Mouse (Mus musculus) brain, adult 10 weeks (tissue): ENCODE measurements around the gene Krt6a. TPM values are rescaled to one million over a fixed set of nuclear protein-coding genes. Genes with fewer than 3 reads are reported as not detected.

ENCODE experiments used
- polyA plus RNA-seq: library from polyadenylated mRNA; stranded (reverse); fragments of 350-450 nt; fragmentation: Illumina TruSeq; extraction: RNeasy Lipid Tissue Mini Kit (QIAGEN cat#74804); gene quantifications from one replicate; pipeline ENCODE4 v1.2.3, GENCODE M21; 2015; ENCODE audit warnings: low read depth, low replicate concordance

The Krt6a gene
- polyA plus RNA-seq, result not detected

DNA sequence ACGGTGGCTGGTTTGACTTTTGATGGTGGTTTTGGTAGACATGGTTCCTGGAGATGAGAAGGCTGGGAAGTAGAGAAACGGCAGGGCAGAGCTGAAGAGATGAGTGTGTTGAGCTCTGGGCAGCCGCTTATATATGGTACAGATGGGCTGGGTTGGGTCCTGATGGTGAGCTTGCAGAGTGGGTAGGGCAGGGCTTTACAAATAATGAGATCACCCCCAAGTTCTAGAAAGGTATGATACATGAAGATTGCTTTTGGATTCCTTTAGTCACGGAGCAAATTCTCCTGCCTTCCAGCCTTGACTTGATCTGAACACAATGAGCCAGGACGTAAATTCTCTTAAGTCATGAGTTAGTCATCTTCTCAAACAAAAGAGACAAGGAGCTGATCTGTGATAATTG, at the start of gene Krt6a:
Gene Krt6a, minus strand, starts transcription at position 101 of the 400 bp plus-strand sequence.

DNA sequence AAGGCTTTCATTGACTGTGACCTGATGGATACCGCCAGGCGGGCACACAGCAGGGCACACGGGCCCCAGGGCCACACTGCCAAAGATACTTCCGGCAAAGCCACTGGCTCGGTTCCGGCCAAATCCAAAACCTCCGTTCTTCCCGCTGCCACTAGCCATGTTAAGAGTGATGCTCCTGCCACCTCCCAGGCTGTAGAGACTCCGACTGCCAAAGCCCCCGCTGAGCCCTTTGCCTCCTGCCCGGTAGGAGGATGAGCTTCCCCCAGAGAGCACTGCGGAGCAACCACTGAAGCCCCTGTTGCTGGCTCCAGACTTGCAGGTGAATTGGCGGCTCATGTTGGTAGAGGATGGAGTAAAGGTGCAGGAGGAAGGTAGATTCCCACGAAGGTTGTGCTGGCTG, 48.6 kb upstream of the Krt6a start, which contains the start of gene Krt71:
Gene Krt71, minus strand, starts transcription at position 399 of the 400 bp plus-strand sequence.

DNA sequence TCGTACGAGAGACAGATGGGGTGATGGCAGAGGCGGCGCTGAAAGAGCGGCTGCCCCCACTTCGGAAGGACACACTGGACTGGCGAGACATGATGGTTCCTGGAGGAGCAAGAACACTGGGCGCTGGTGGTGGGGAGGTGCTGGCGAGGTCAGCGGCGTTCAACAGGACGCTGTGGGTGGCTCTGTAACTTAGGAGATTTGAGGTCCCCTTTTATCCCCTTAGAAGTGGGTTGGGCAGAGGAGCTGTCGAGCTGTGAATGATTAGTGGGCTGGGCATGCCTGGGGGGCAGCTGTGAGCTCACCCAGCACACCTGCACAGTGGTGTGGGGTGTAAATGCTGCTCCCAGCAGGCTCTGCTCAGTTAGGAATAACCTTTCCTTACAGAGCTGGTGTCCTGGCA, 18.6 kb upstream of the Krt6a start, which contains the start of gene Krt5:
Gene Krt5, minus strand, starts transcription at position 179 of the 400 bp plus-strand sequence.

GRCm38 (mm10) chr15:101680187-101680586, 13.9 kb downstream of the Krt6a start, which contains the start of gene Krt6b:
Gene Krt6b, minus strand, starts transcription at chr15:101680287.

DNA sequence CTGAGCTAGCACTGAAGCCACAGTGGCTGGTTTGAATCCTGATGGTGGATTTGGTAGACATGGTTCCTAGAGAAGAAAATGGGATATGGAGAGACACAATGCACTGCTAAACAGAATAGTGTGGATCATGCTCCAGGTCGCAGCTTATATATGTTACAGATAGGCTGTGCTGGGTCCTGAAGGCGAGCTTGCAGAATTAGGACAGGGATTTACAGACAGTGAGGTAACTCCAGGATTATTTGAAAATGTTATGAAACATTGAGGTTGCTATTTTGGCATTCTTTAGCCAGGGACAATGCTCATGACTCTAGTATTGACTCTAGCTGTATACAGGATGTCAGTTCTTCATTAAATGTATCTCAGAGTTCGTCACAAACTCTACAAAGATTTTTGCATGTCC, 46.8 kb downstream of the Krt6a start, which contains the start of gene Gm5478:
Gene Gm5478, minus strand, starts transcription at position 101 of the 400 bp plus-strand sequence.

Other genes with a start within 250 kb of the Krt6a start
- gene Krt88, start 246.6 kb downstream of the Krt6a start, polyA plus RNA-seq, result not detected
- not detected for gene Krt81, start 230.6 kb downstream of the Krt6a start, polyA plus RNA-seq
- gene Krt86, start 220.8 kb downstream of the Krt6a start, polyA plus RNA-seq, result not detected
- gene Krt83, start 202.8 kb downstream of the Krt6a start, polyA plus RNA-seq, result not detected
- not detected for gene Gm49425, start 177.0 kb downstream of the Krt6a start, polyA plus RNA-seq
- gene Krt84, start 161.5 kb downstream of the Krt6a start, polyA plus RNA-seq, result not detected
- gene Krt82, start 143.6 kb downstream of the Krt6a start, polyA plus RNA-seq, result not detected
- gene Krt90, start 131.4 kb downstream of the Krt6a start, polyA plus RNA-seq, result not detected
- gene Krt75, start 120.4 kb downstream of the Krt6a start, polyA plus RNA-seq, result not detected
- not detected for gene Gm5414, start 66.1 kb downstream of the Krt6a start, polyA plus RNA-seq
- not detected for gene Gm5478, start 46.9 kb downstream of the Krt6a start, polyA plus RNA-seq
- not detected for gene Krt6b, start 14.0 kb downstream of the Krt6a start, polyA plus RNA-seq
- gene Krt5, start 18.6 kb upstream of the Krt6a start, polyA plus RNA-seq, result not detected
- gene Krt71, start 48.8 kb upstream of the Krt6a start, polyA plus RNA-seq, result not detected
- gene Krt72, start 92.2 kb upstream of the Krt6a start, polyA plus RNA-seq, result not detected
- 0.88 TPM for gene Krt73, start 108.0 kb upstream of the Krt6a start, polyA plus RNA-seq
- 0.65 TPM for gene Krt2, start 123.9 kb upstream of the Krt6a start, polyA plus RNA-seq
- 5.6 TPM for gene Krt1, start 156.5 kb upstream of the Krt6a start, polyA plus RNA-seq
- gene Krt77, start 175.4 kb upstream of the Krt6a start, polyA plus RNA-seq, result 6.7 TPM
- not detected for gene Krt76, start 198.6 kb upstream of the Krt6a start, polyA plus RNA-seq
- gene Krt4, start 230.4 kb upstream of the Krt6a start, polyA plus RNA-seq, result not detected
- gene Krt79, start 246.0 kb upstream of the Krt6a start, polyA plus RNA-seq, result not detected